Mouse (Mus musculus) embryonic facial prominence, embryonic 11.5 days (tissue): ENCODE data around the gene Dnal4. TPM values are rescaled to one million over a fixed set of nuclear protein-coding genes. Genes with fewer than 3 reads are reported as not detected.

Experiments used
- ATAC-seq: fragments of 200-750 bp; cut with Nextera tagmentation; replicated peaks from 2 replicates; pipeline ENCODE4 v1.8.0; 2017; ENCODE audit warnings: low read depth; ENCODE audit not compliant: insufficient number of reproducible peaks, low FRiP score, low TSS enrichment
- DNase-seq: peaks from one replicate; pipeline ENCODE4 v3.0.0-alpha.2; 2015; ENCODE audit warnings: low spot score
- H3K27ac ChIP-seq: fragments of 300-500 bp; sonication (generic); replicated peaks from 2 replicates; pipeline ENCODE4 v1.5.1; 2014; ENCODE audit warnings: mild to moderate bottlenecking, low read depth, low read length, control low read depth
- H3K27me3 ChIP-seq: fragments of 300-500 bp; sonication (generic); 2 replicates; pipeline ENCODE4 v1.6.1; 2014; ENCODE audit warnings: mild to moderate bottlenecking, low read length, moderate library complexity, mixed read lengths; ENCODE audit not compliant: control insufficient read depth, insufficient read depth
- H3K36me3 ChIP-seq: fragments of 300-500 bp; sonication (generic); replicated peaks from 2 replicates; pipeline ENCODE4 v1.6.1; 2014; ENCODE audit warnings: low read depth, mild to moderate bottlenecking, low read length, moderate library complexity, mixed read lengths; ENCODE audit not compliant: control insufficient read depth, insufficient read depth
- H3K4me1 ChIP-seq: fragments of 300-500 bp; sonication (generic); 2 replicates; pipeline ENCODE4 v1.6.1; 2014; ENCODE audit warnings: low read length, mixed read lengths; ENCODE audit not compliant: control insufficient read depth, insufficient read depth
- H3K4me2 ChIP-seq: fragments of 300-500 bp; sonication (generic); 2 replicates; pipeline ENCODE4 v1.6.1; 2014; ENCODE audit warnings: low read depth, mild to moderate bottlenecking, control low read depth, low read length, moderate library complexity
- H3K4me3 ChIP-seq: fragments of 300-500 bp; sonication (generic); 2 replicates; pipeline ENCODE4 v1.5.1; 2014; ENCODE audit warnings: low read depth, low read length, control low read depth
- H3K9ac ChIP-seq: fragments of 300-500 bp; sonication (generic); replicated peaks from 2 replicates; pipeline ENCODE4 v1.6.1; 2014; ENCODE audit warnings: mild to moderate bottlenecking, control low read depth, low read length
- H3K9me3 ChIP-seq: fragments of 300-500 bp; sonication (generic); replicated peaks from 2 replicates; pipeline ENCODE4 v1.6.1; 2016; ENCODE audit warnings: mild to moderate bottlenecking, low read length, inconsistent platforms, mixed read lengths; ENCODE audit not compliant: control insufficient read depth
- WGBS: fragments of 180-500 bp; shearing (Covaris S2); extraction: QIAGEN DNeasy Blood & Tissue Kit; methylation state at CpG from one replicate; pipeline ENCODE4 v1.1.7; 2014; 5-methylcytosine and 5-hydroxymethylcytosine counted together
- polyA plus RNA-seq: library from polyadenylated mRNA; unstranded; fragments of >200 nt; fragmentation: Nextera tagmentation; extraction: Ambion mirVana; gene quantifications from 2 replicates; pipeline ENCODE4 v1.2.1, GENCODE M21; 2014

The Dnal4 gene
- polyA plus RNA-seq, 1 experiment from 2014 or later = 61.6 TPM

GRCm38 (mm10) chr15:79755977-79756625 lies 21.5 kb downstream of the Dnal4 start:
- Histone ChIP-seq H3K27me3 (no peaks in the 10 kb centered on the region), H3K9me3 (no peaks in the 10 kb centered on the region), H3K4me1 (no peaks in the 10 kb centered on the region), H3K27ac (no peak overlapping the region), H3K36me3 (no peaks in the 10 kb centered on the region; the same call in 1 of the 2 replicates), H3K4me3 (no peak overlapping the region), H3K9ac (no peak overlapping the region), H3K4me2 (no peak overlapping the region)
- no peak for DNase-seq
- no peak for ATAC-seq
- WGBS = 71% methylated on average over 8 of the region's 8 CpGs

GRCm38 (mm10) chr15:79755176-79755575 lies 22.5 kb downstream of the Dnal4 start:
- H3K27me3 ChIP-seq = no peaks in the 10 kb centered on the region
- 82% methylated on average over 4 of the region's 4 CpGs for WGBS
- no peaks in the 10 kb centered on the region for H3K9me3 ChIP-seq
- DNase-seq (no peak), ATAC-seq (no peak)
- no peaks in the 10 kb centered on the region for H3K36me3 ChIP-seq
- H3K9ac ChIP-seq = no peak overlapping the region
- no peak overlapping the region for H3K4me2 ChIP-seq
- no peak overlapping the region for H3K27ac ChIP-seq
- no peaks in the 10 kb centered on the region for H3K4me1 ChIP-seq
- H3K4me3 ChIP-seq = no peak overlapping the region

- H3K4me2 ChIP-seq = no peak overlapping the region
- WGBS = 46% methylated on average over 4 of the region's 4 CpGs
- no peak for ATAC-seq
These were observed 23.8 kb downstream of the Dnal4 start for GRCm38 (mm10) chr15:79753873-79754272.

GRCm38 (mm10) chr15:79753420-79753752 lies 24.3 kb downstream of the Dnal4 start:
- no peak overlapping the region for H3K9ac ChIP-seq
- no peaks in the 10 kb centered on the region for H3K27me3 ChIP-seq
- H3K9me3 ChIP-seq = no peaks in the 10 kb centered on the region
- ATAC-seq = no peak; the same call in 1 of the 2 replicates
- H3K36me3 ChIP-seq = no peaks in the 10 kb centered on the region
- no peak overlapping the region for H3K27ac ChIP-seq
- no peak overlapping the region for H3K4me3 ChIP-seq
- H3K4me2 ChIP-seq = no peak overlapping the region
- 88% methylated on average over 3 of the region's 3 CpGs for WGBS
- no peak for DNase-seq
- no peaks in the 10 kb centered on the region for H3K4me1 ChIP-seq

More at GRCm38 (mm10) chr15:79753873-79754272, 23.8 kb downstream of the Dnal4 start:
- no peak overlapping the region for H3K9ac ChIP-seq
- H3K4me1 ChIP-seq = no peaks in the 10 kb centered on the region
- H3K27me3 ChIP-seq = no peaks in the 10 kb centered on the region
- no peaks in the 10 kb centered on the region for H3K36me3 ChIP-seq
- H3K4me3 ChIP-seq = no peak overlapping the region
- DNase-seq = no peak
- H3K27ac ChIP-seq = no peak overlapping the region
- H3K9me3 ChIP-seq = no peaks in the 10 kb centered on the region

DNA sequence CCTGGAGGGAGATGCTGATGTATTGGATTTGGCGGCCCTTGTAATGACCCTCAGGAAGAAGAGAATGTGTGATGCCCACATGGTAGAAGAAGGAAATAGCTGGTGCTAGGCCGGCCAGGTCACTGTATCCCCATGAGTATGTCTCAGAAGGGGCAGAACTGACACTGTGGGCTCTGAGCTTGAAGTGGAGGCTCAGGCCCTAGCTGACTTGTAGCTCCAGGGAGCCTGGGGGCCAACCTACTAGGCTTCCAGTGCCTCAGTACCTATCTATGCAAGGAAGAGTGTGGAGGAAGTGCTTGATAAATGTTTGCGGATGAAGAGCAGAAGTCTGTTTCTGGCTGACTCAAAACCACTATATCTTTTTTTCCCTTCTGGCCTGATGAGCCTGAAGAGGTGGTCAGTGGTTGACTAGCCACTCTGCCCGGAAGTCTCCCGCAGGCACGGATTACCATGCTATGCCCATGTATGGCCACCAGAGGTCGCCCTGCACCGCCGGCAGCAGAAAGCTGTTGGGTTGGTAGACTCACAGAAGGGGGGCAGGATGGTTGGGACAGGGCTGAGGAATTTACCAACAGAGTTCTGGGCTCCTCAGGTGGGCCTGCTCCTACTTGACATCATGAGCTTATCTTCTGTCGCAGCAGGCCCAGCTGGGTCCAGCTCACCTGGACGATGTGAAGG lies 24.8 kb downstream of the Dnal4 start:
- WGBS = 22% methylated on average over 11 of the region's 11 CpGs
- DNase-seq (peak; percentile 74), ATAC-seq (0 out of 2 replicates have a peak, but pooled peaks have one; percentile 64)
- H3K27me3 ChIP-seq = no peaks in the 10 kb centered on the region
- H3K4me1 ChIP-seq = no peaks in the 10 kb centered on the region
- H3K9me3 ChIP-seq = no peaks in the 10 kb centered on the region
- H3K27ac ChIP-seq = no peak overlapping the region
- H3K4me2 ChIP-seq = no peak overlapping the region
- no peaks in the 10 kb centered on the region for H3K36me3 ChIP-seq
- no peak overlapping the region for H3K4me3 ChIP-seq
- H3K9ac ChIP-seq = no peak overlapping the region

DNA sequence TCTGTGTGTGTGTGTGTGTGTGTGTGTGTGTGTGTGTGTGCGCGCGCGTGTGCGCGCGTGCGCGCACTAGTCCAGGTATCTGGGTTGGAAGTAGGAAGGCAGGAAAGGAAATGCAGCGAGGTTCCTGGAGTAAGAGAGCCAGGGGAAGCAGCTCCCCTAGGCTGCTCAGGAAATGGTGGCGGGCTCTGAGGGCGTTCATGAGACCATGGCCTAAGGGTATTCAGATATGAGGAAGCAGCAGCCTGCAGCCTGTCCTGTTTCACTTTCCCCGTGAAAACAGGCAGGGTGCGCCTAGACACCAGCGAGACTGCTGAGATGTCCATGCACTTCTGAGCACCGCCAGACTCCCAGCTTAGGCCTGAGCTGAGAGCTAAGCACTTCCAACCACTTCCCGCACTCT lies 25.9 kb downstream of the Dnal4 start:
- H3K4me3 ChIP-seq = no peak overlapping the region
- no peaks in the 10 kb centered on the region for H3K4me1 ChIP-seq
- no peaks in the 10 kb centered on the region for H3K27me3 ChIP-seq
- H3K27ac ChIP-seq = no peak overlapping the region
- DNase-seq (no peak), ATAC-seq (no peak)
- 85% methylated on average over 17 of the region's 17 CpGs for WGBS
- no peak overlapping the region for H3K9ac ChIP-seq
- no peaks in the 10 kb centered on the region for H3K36me3 ChIP-seq
- no peaks in the 10 kb centered on the region for H3K9me3 ChIP-seq
- H3K4me2 ChIP-seq = no peak overlapping the region

DNA sequence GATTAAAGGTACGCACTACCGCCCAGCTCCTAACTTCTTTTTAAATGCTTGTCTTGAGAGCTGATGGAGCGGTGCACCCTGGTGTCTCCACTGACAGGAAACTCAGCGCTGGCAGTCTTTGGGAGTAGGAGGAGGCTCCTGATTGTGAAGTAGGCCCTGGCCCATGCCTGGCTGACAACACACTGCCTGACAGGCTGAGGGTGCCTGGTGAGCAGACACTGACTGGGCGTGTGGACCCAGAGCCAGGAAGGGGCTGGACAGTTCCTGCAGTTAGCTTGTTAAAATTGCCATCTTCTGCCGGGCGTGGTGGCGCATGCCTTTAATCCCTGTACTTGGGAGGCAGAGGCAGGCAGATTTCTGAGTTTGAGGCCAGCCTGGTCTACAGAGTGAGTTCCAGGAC lies 27.4 kb downstream of the Dnal4 start:
- 84% methylated on average over 8 of the region's 8 CpGs for WGBS
- no peaks in the 10 kb centered on the region for H3K36me3 ChIP-seq
- ATAC-seq (no peak), DNase-seq (no peak)
- no peak overlapping the region for H3K9ac ChIP-seq
- H3K4me1 ChIP-seq = no peaks in the 10 kb centered on the region
- H3K4me3 ChIP-seq = no peak overlapping the region
- H3K9me3 ChIP-seq = no peaks in the 10 kb centered on the region
- H3K27ac ChIP-seq = no peak overlapping the region
- no peak overlapping the region for H3K4me2 ChIP-seq
- H3K27me3 ChIP-seq = no peaks in the 10 kb centered on the region

DNA sequence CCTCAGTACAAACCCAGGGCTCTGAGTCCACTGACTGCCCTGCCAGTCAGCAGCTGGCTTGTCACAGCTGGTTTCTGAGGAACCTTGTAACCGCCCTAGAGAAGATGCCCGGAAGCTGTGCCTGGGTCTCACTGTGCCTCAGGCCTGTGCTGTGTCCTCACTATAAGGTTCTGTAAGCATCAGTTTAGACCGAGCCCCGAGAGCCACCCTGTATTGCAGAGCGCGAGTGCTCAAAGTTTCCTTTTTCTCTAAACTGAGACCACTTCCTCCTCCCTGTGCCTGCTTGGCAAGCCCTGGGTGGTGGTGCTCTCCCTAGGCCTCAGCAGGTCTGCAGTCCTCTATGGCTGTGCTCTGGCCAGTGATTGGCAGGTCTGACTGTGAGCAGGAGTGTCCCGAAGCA lies 28.5 kb downstream of the Dnal4 start:
- Histone ChIP-seq H3K27me3 (no peaks in the 10 kb centered on the region), H3K4me1 (no peaks in the 10 kb centered on the region), H3K9me3 (no peaks in the 10 kb centered on the region), H3K9ac (no peak overlapping the region), H3K4me3 (no peak overlapping the region), H3K4me2 (no peak overlapping the region), H3K27ac (no peak overlapping the region), H3K36me3 (no peaks in the 10 kb centered on the region)
- WGBS = 90% methylated on average over 7 of the region's 7 CpGs
- DNase-seq = no peak
- ATAC-seq = no peak
